Comparison of ENCODE assay signal across 7 mouse cellular contexts in genomic region chr13:103921831-103922380, GRCm38 (mm10). TPM values are rescaled to one million over a fixed set of nuclear protein-coding genes. Genes with fewer than 3 reads are reported as not detected.
DNase-seq lines count a peak whose midpoint lies in the region; ATAC-seq and TF ChIP-seq lines count a peak whose summit lies in the region.

No protein-coding gene starts in this region.

- TF ChIP-seq POLR2A in spleen, adult 2 months (IDR thresholded peaks at IDR 0.05; ENCODE audit: low read depth, low read length): no peak

- H3K4me1 ChIP-seq in spleen, adult 2 months (ENCODE audit: control insufficient read depth, insufficient read depth, insufficient read length): no peaks in the 10 kb centered on the region
- H3K4me1 ChIP-seq in forebrain, embryonic 14.5 days (ENCODE audit: control insufficient read depth, insufficient read depth, low read length): peaks cover 22% of the 10 kb centered on the region
- H3K4me1 ChIP-seq in limb, embryonic 15.5 days: peaks cover 13% of the 10 kb centered on the region
- peaks cover 20% of the 10 kb centered on the region for H3K4me1 ChIP-seq in stomach, embryonic 16.5 days (ENCODE audit: control insufficient read depth, insufficient read depth, low read length)

- ATAC-seq in forebrain, embryonic 14.5 days: peak; percentile 43
- peak; percentile 25; the same call in 1 of the 2 replicates for ATAC-seq in limb, embryonic 15.5 days (ENCODE audit: insufficient number of reproducible peaks, low FRiP score, low TSS enrichment, low read depth)
- no peak; the same call in 1 of the 2 replicates for ATAC-seq in stomach, embryonic 16.5 days (ENCODE audit: insufficient read depth, low FRiP score)
- no peak for ATAC-seq in granulocyte monocyte progenitor cell, adult 5-6 weeks (replicated peaks; ENCODE audit: poor library complexity, severe bottlenecking)

- WGBS in spleen, adult 2 months: 44% methylated on average over 11 of the region's 11 CpGs
- 4% methylated on average over 11 of the region's 11 CpGs for whole genome bisulfite sequencing in forebrain, embryonic 14.5 days
- 10% methylated on average over 11 of the region's 11 CpGs for WGBS in limb, embryonic 15.5 days
- 10% methylated on average over 11 of the region's 11 CpGs for WGBS in stomach, embryonic 16.5 days

- H3K36me3 ChIP-seq in spleen, adult 2 months (ENCODE audit: control insufficient read depth, insufficient read depth, low read length): no peaks in the 10 kb centered on the region
- no peaks in the 10 kb centered on the region for H3K36me3 ChIP-seq in forebrain, embryonic 14.5 days (ENCODE audit: control insufficient read depth, insufficient read depth, low read length)
- no peaks in the 10 kb centered on the region for H3K36me3 ChIP-seq in limb, embryonic 15.5 days
- no peaks in the 10 kb centered on the region for H3K36me3 ChIP-seq in stomach, embryonic 16.5 days (ENCODE audit: control insufficient read depth, insufficient read depth, low read length)

- DNase-seq in spleen, adult 2 months (ENCODE audit: low read depth in 1 of 2, low spot score in 2 of 2): no peak
- DNase-seq in spleen, postnatal 14 days (ENCODE audit: low spot score in 2 of 2): no peak
- no peak for DNase-seq in forebrain, embryonic 14.5 days (ENCODE audit: low spot score)
- DNase-seq in adrenal gland, adult 8-10 months: no peak

- peak overlapping the region; percentile 57 for H3K4me3 ChIP-seq in spleen, adult 2 months (ENCODE audit: extremely low read depth, insufficient read depth, insufficient read length)
- H3K4me3 ChIP-seq in forebrain, embryonic 14.5 days (ENCODE audit: low read depth, low read length): peak overlapping the region; percentile 90
- peak overlapping the region; percentile 88 for H3K4me3 ChIP-seq in limb, embryonic 15.5 days
- H3K4me3 ChIP-seq in stomach, embryonic 16.5 days (replicated peaks; ENCODE audit: low read length): peak overlapping the region; percentile 85

- H3K27ac ChIP-seq in spleen, adult 2 months (ENCODE audit: insufficient read depth, low read length): peak overlapping the region; percentile 81
- H3K27ac ChIP-seq in forebrain, embryonic 14.5 days (ENCODE audit: low read depth, low read length): peak overlapping the region; percentile 100
- H3K27ac ChIP-seq in limb, embryonic 15.5 days: peak overlapping the region; percentile 100
- peak overlapping the region; percentile 100 for H3K27ac ChIP-seq in stomach, embryonic 16.5 days (ENCODE audit: low read length)

- H3K9me3 ChIP-seq in forebrain, embryonic 14.5 days (replicated peaks; ENCODE audit: control insufficient read depth, low read length): no peaks in the 10 kb centered on the region
- no peaks in the 10 kb centered on the region for H3K9me3 ChIP-seq in limb, embryonic 15.5 days
- no peaks in the 10 kb centered on the region for H3K9me3 ChIP-seq in stomach, embryonic 16.5 days (replicated peaks; ENCODE audit: control insufficient read depth, low read length)

- H3K9ac ChIP-seq in forebrain, embryonic 14.5 days (ENCODE audit: low read length): peak overlapping the region; percentile 98
- H3K9ac ChIP-seq in limb, embryonic 15.5 days: peak overlapping the region; percentile 99
- H3K9ac ChIP-seq in stomach, embryonic 16.5 days (ENCODE audit: low read length): peak overlapping the region; percentile 100

- H3K4me2 ChIP-seq in forebrain, embryonic 14.5 days (ENCODE audit: low read length): peak overlapping the region; percentile 80
- peak overlapping the region; percentile 66 for H3K4me2 ChIP-seq in limb, embryonic 15.5 days
- peak overlapping the region; percentile 66 for H3K4me2 ChIP-seq in stomach, embryonic 16.5 days (ENCODE audit: low read depth, low read length)

- no peak for TF ChIP-seq CTCF in spleen, adult 2 months (IDR thresholded peaks at IDR 0.05; ENCODE audit: extremely low read depth, insufficient read depth, insufficient read length, insufficient replicate concordance)

- H3K27me3 ChIP-seq in spleen, adult 2 months (ENCODE audit: control insufficient read depth, insufficient read depth, low read length): no peaks in the 10 kb centered on the region
- 0 out of 2 replicates have a peak, but pooled peaks cover 4% of the 10 kb centered on the region for H3K27me3 ChIP-seq in forebrain, embryonic 14.5 days (replicated peaks; ENCODE audit: control insufficient read depth, insufficient read depth, low read length)
- H3K27me3 ChIP-seq in limb, embryonic 15.5 days: no peaks in the 10 kb centered on the region
- no peaks in the 10 kb centered on the region for H3K27me3 ChIP-seq in stomach, embryonic 16.5 days (ENCODE audit: control insufficient read depth, insufficient read depth, low read length)

RNA-seq across cellular contexts. Expression of gene Erbin, which starts 1.6 kb away (rescaled TPM):
- 5.8 and 6.2 TPM in 2 replicates for polyA plus RNA-seq in spleen, adult 2 months (2012; rRNA removed)
- 16.5 and 18.9 TPM in 2 replicates for polyA plus RNA-seq in forebrain, embryonic 14.5 days (2014; fragmentation: Nextera tagmentation; extraction: Ambion mirVana)
- 15.4 and 20.3 TPM in 2 replicates for polyA plus RNA-seq in limb, embryonic 15.5 days (2015; fragmentation: Nextera tagmentation; extraction: Ambion mirVana)
- 16.3 and 18.3 TPM in 2 replicates for polyA plus RNA-seq in stomach, embryonic 16.5 days (2015; fragmentation: Nextera tagmentation; extraction: Ambion mirVana)
- total RNA-seq in adrenal gland, adult 8-10 months (2022): 100 to 1,000 TPM in 2 of 4 experiments, 10 to 100 TPM in 2; 88.7 to 123 (median 108) TPM
- 63.9 and 67.0 TPM in 2 replicates for total RNA-seq in granulocyte monocyte progenitor cell, adult 5-6 weeks (2014; fragmentation: Nextera tagmentation)
- total RNA-seq in granulocyte monocyte progenitor cell, adult 5-6 weeks (2017): 83.1 and 89.0 TPM in 2 replicates

Comparison
In these comparisons a context has a peak if more than half of its experiments do, and no peak if none do; other contexts are left out.
1. ATAC-seq: peak in forebrain, embryonic 14.5 days (single experiment) and limb, embryonic 15.5 days (single experiment); none in stomach, embryonic 16.5 days (single experiment) and granulocyte monocyte progenitor cell, adult 5-6 weeks (single experiment).
2. Peak in every context shown above with its lines, with median percentiles within 50 percentile points of each other: H3K27ac ChIP-seq, H3K4me3 ChIP-seq, H3K4me2 ChIP-seq and H3K9ac ChIP-seq.